Mouse (Mus musculus): ENCODE data around the gene Cog7. TPM values are rescaled to one million over a fixed set of nuclear protein-coding genes. Genes with fewer than 3 reads are reported as not detected.

The Cog7 gene
- polyA plus RNA-seq (2015; fragmentation: Nextera tagmentation; extraction: Ambion mirVana) = 22.2 and 23.6 TPM in 2 replicates

- Histone ChIP-seq H3K36me3 (peaks cover 10% of the 10 kb centered on the region; the same call in 1 of the 2 replicates), H3K9ac (peak within 1 kb of the TSS; percentile 84), H3K27me3 (no peaks in the 10 kb centered on the region), H3K27ac (no peak within 1 kb of the TSS), H3K9me3 (no peaks in the 10 kb centered on the region), H3K4me3 (peak within 1 kb of the TSS; percentile 72), H3K4me2 (replicated peaks) (peak within 1 kb of the TSS; percentile 70), H3K4me1 (peaks cover 9% of the 10 kb centered on the region; the same call in 1 of the 2 replicates)
- under 1% methylated on average over 55 of the region's 55 CpGs for WGBS
- ATAC-seq (ENCODE audit: low FRiP score, low read depth) = peak; percentile 91
These were observed at the start of gene Cog7 for GRCm38 (mm10) chr7:121981307-121981871. Cog7 (minus strand) TSS chr7:121981711.

GRCm38 (mm10) chr7:122022131-122022530, 40.6 kb upstream of the Cog7 start:
- no peak overlapping the region for H3K4me3 ChIP-seq
- peaks cover 6% of the 10 kb centered on the region for H3K36me3 ChIP-seq
- 100% methylated on average over 2 of the region's 2 CpGs for WGBS
- peaks cover 23% of the 10 kb centered on the region for H3K4me1 ChIP-seq
- no peaks in the 10 kb centered on the region for H3K9me3 ChIP-seq
- H3K27ac ChIP-seq = no peak overlapping the region
- no peaks in the 10 kb centered on the region for H3K27me3 ChIP-seq
- H3K4me2 ChIP-seq (replicated peaks) = no peak overlapping the region
- no peak for ATAC-seq (ENCODE audit: low FRiP score, low read depth)
- H3K9ac ChIP-seq = no peak overlapping the region

- Histone ChIP-seq H3K4me1 (peaks cover 31% of the 10 kb centered on the region), H3K4me2 (replicated peaks) (peak within 1 kb of the TSS; percentile 79), H3K9ac (peak within 1 kb of the TSS; percentile 90), H3K27ac (peak within 1 kb of the TSS; percentile 88), H3K9me3 (no peaks in the 10 kb centered on the region), H3K4me3 (peak within 1 kb of the TSS; percentile 82), H3K27me3 (no peaks in the 10 kb centered on the region), H3K36me3 (peaks cover 6% of the 10 kb centered on the region)
- peak; percentile 86 for ATAC-seq (ENCODE audit: low FRiP score, low read depth)
- WGBS = under 1% methylated on average over 50 of the region's 50 CpGs
These were observed 39.3 kb upstream of the Cog7 start, which contains the start of gene Gga2 for GRCm38 (mm10) chr7:122020667-122021354. Gga2 (minus strand) TSS chr7:122021222.

- under 1% methylated on average over 6 of the region's 6 CpGs for WGBS
- peak overlapping the region; percentile 82 for H3K4me3 ChIP-seq
- H3K4me2 ChIP-seq (replicated peaks) = peak overlapping the region; percentile 79
- H3K4me1 ChIP-seq = peaks cover 36% of the 10 kb centered on the region
- H3K27me3 ChIP-seq = no peaks in the 10 kb centered on the region
- H3K27ac ChIP-seq = peak overlapping the region; percentile 88
- no peaks in the 10 kb centered on the region for H3K9me3 ChIP-seq
- ATAC-seq (ENCODE audit: low FRiP score, low read depth) = peak; percentile 25; the same call in 1 of the 2 replicates
- H3K9ac ChIP-seq = peak overlapping the region; percentile 90
- H3K36me3 ChIP-seq = peaks cover 6% of the 10 kb centered on the region
These were observed 38.8 kb upstream of the Cog7 start for GRCm38 (mm10) chr7:122020273-122020666.

GRCm38 (mm10) chr7:122018978-122019377, 37.5 kb upstream of the Cog7 start:
- WGBS = 83% methylated on average over 7 of the region's 7 CpGs
- H3K4me2 ChIP-seq (replicated peaks) = peak overlapping the region; percentile 79

GRCm38 (mm10) chr7:122018247-122018646, 36.7 kb upstream of the Cog7 start:
- Histone ChIP-seq H3K27ac (no peak overlapping the region; the same call in 1 of the 2 replicates), H3K4me1 (peaks cover 44% of the 10 kb centered on the region), H3K9ac (peak overlapping the region; percentile 25; the same call in 1 of the 2 replicates), H3K4me2 (replicated peaks) (peak overlapping the region; percentile 79), H3K27me3 (no peaks in the 10 kb centered on the region), H3K9me3 (no peaks in the 10 kb centered on the region), H3K4me3 (peak overlapping the region; percentile 82; the same call in 1 of the 2 replicates), H3K36me3 (peaks cover 6% of the 10 kb centered on the region)
- 82% methylated on average over 3 of the region's 3 CpGs for WGBS
- ATAC-seq (ENCODE audit: low FRiP score, low read depth) = no peak

More at GRCm38 (mm10) chr7:122018978-122019377, 37.5 kb upstream of the Cog7 start:
- peaks cover 6% of the 10 kb centered on the region for H3K36me3 ChIP-seq
- peaks cover 44% of the 10 kb centered on the region for H3K4me1 ChIP-seq
- no peaks in the 10 kb centered on the region for H3K27me3 ChIP-seq
- ATAC-seq (ENCODE audit: low FRiP score, low read depth) = no peak
- H3K9me3 ChIP-seq = no peaks in the 10 kb centered on the region
- H3K4me3 ChIP-seq = peak overlapping the region; percentile 82
- H3K9ac ChIP-seq = peak overlapping the region; percentile 36; the same call in 1 of the 2 replicates
- no peak overlapping the region; the same call in 1 of the 2 replicates for H3K27ac ChIP-seq

GRCm38 (mm10) chr7:122015734-122016133, 34.2 kb upstream of the Cog7 start:
- Histone ChIP-seq H3K36me3 (peaks cover 28% of the 10 kb centered on the region), H3K4me1 (peaks cover 44% of the 10 kb centered on the region), H3K4me3 (no peak overlapping the region), H3K9ac (no peak overlapping the region), H3K9me3 (no peaks in the 10 kb centered on the region), H3K4me2 (replicated peaks) (peak overlapping the region; percentile 31), H3K27me3 (no peaks in the 10 kb centered on the region), H3K27ac (peak overlapping the region; percentile 18; the same call in 1 of the 2 replicates)
- 23% methylated on average over 10 of the region's 10 CpGs for WGBS
- no peak for ATAC-seq (ENCODE audit: low FRiP score, low read depth)

- H3K36me3 ChIP-seq = peaks cover 34% of the 10 kb centered on the region
- peak overlapping the region; percentile 31; the same call in 1 of the 2 replicates for H3K4me2 ChIP-seq (replicated peaks)
- no peak overlapping the region for H3K4me3 ChIP-seq
- H3K27ac ChIP-seq = 0 out of 2 replicates have a peak overlapping the region, but pooled peaks have one; percentile 58
- H3K27me3 ChIP-seq = no peaks in the 10 kb centered on the region
- H3K4me1 ChIP-seq = peaks cover 43% of the 10 kb centered on the region
- peak; percentile 37; the same call in 1 of the 2 replicates for ATAC-seq (ENCODE audit: low FRiP score, low read depth)
- H3K9me3 ChIP-seq = no peaks in the 10 kb centered on the region
- no peak overlapping the region for H3K9ac ChIP-seq
- WGBS = 34% methylated on average over 8 of the region's 8 CpGs
These were observed 33.6 kb upstream of the Cog7 start for GRCm38 (mm10) chr7:122015105-122015504.

- ATAC-seq (ENCODE audit: low FRiP score, low read depth) = no peak
- 91% methylated on average over 10 of the region's 10 CpGs for WGBS
- Histone ChIP-seq H3K27me3 (no peaks in the 10 kb centered on the region), H3K9me3 (no peaks in the 10 kb centered on the region), H3K4me3 (no peak overlapping the region), H3K9ac (no peak overlapping the region), H3K27ac (no peak overlapping the region), H3K4me1 (peaks cover 21% of the 10 kb centered on the region), H3K36me3 (peaks cover 55% of the 10 kb centered on the region), H3K4me2 (replicated peaks) (no peak overlapping the region)
These were observed 31.4 kb upstream of the Cog7 start for GRCm38 (mm10) chr7:122012949-122013348.

GRCm38 (mm10) chr7:122012370-122012769, 30.9 kb upstream of the Cog7 start:
- no peaks in the 10 kb centered on the region for H3K27me3 ChIP-seq
- no peak for ATAC-seq (ENCODE audit: low FRiP score, low read depth)
- no peak overlapping the region for H3K9ac ChIP-seq
- peaks cover 21% of the 10 kb centered on the region for H3K4me1 ChIP-seq
- 94% methylated on average over 4 of the region's 4 CpGs for WGBS
- H3K4me3 ChIP-seq = no peak overlapping the region
- H3K27ac ChIP-seq = no peak overlapping the region
- H3K36me3 ChIP-seq = peaks cover 57% of the 10 kb centered on the region
- no peaks in the 10 kb centered on the region for H3K9me3 ChIP-seq
- no peak overlapping the region for H3K4me2 ChIP-seq (replicated peaks)

GRCm38 (mm10) chr7:122000396-122000795, 18.9 kb upstream of the Cog7 start:
- Histone ChIP-seq H3K4me2 (replicated peaks) (no peak overlapping the region), H3K4me1 (no peaks in the 10 kb centered on the region), H3K36me3 (peaks cover 95% of the 10 kb centered on the region), H3K27ac (no peak overlapping the region), H3K27me3 (no peaks in the 10 kb centered on the region), H3K9ac (no peak overlapping the region), H3K9me3 (no peaks in the 10 kb centered on the region), H3K4me3 (no peak overlapping the region)
- WGBS = 78% methylated on average over 8 of the region's 8 CpGs
- no peak for ATAC-seq (ENCODE audit: low FRiP score, low read depth)

GRCm38 (mm10) chr7:121995961-121996360, 14.4 kb upstream of the Cog7 start:
- 89% methylated on average over 5 of the region's 5 CpGs for WGBS
- Histone ChIP-seq H3K4me1 (no peaks in the 10 kb centered on the region), H3K9ac (no peak overlapping the region), H3K4me3 (no peak overlapping the region), H3K36me3 (peaks cover 95% of the 10 kb centered on the region), H3K4me2 (replicated peaks) (no peak overlapping the region), H3K9me3 (no peaks in the 10 kb centered on the region), H3K27ac (no peak overlapping the region), H3K27me3 (no peaks in the 10 kb centered on the region)
- ATAC-seq (ENCODE audit: low FRiP score, low read depth) = no peak

Data from limb, embryonic 13.5 days (tissue).